Mouse (Mus musculus): ENCODE measurements around the gene Nlgn1. TPM values are rescaled to one million over a fixed set of nuclear protein-coding genes. Genes with fewer than 3 reads are reported as not detected.

Nlgn1 gene
- polyA plus RNA-seq, 1 experiment from 2014 or later: 1.9 TPM

DNA sequence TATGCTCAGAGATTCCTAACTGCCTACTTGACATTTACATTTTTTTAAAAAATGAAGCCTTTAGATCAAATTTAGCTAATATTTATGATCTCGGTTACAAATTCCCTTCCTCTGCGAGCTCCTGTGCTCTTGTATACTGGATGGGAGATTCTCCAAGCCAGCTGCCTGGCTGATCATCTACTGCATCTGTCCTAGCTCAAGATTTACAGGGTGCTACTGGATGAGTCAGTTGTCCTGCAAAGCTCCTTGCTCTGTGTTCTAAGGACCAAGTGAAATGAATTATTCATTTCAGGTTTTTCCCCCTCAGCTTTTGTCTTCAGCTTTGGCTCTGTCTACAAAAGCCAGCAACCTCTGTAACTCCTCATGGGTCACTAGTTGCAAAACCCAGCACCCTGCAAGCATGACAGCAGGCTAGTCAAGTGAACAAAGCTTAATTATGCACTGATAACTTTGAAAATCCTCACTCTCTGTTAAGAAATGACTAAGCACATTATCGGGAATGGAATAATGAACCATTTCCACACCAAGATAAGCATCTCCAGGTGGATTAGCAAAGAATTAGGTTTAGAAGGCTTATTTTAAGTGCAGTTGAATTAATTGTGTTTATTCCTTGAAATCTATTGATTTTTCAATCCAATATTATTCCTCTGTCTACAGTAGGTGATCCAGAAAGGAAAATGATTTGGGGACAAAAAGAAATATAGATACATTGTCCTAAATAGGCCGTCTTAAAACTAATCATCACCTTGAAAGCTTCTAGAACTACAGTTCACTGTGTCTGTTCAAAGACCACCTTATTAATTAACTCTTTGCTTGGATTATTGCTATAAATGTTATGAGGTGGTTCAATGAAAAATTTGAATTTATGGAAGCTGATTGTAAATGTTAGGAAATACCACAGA is 61.1 kb downstream of the Nlgn1 start:
- DNase-seq (ENCODE audit: low spot score): peak; percentile 35
- Histone ChIP-seq H3K27ac (replicated peaks) (no peak overlapping the region; the same call in 1 of the 2 replicates), H3K27me3 (ENCODE audit: low read depth, poor library complexity, severe bottlenecking) (peaks cover 45% of the 10 kb centered on the region), H3K4me3 (no peak overlapping the region), H3K36me3 (no peaks in the 10 kb centered on the region), H3K9me3 (replicated peaks) (no peaks in the 10 kb centered on the region), H3K4me1 (peaks cover 21% of the 10 kb centered on the region)
- 35% methylated on average over 4 of the region's 4 CpGs for WGBS

DNA sequence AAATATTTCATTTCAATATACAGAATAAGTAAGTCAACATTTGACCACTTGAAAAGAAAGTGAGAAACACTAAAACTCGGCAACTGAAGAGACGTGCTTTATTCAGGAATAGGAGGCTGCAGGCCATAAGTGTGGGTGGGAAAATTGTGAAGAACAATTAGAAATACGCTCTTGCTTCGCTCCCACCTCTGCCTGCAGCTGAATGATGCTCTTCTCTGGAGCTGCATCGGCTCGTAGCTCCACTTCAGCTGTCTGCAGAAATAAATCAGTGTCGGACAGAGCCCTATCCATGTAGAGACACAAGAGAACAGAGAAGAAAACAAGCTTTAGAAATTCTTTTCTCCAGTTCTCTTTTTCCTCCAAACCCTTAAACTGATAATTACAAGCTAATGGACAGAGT is 85.7 kb downstream of the Nlgn1 start:
- DNase-seq (ENCODE audit: low spot score): no peak
- Histone ChIP-seq H3K27ac (replicated peaks) (no peak overlapping the region), H3K4me1 (peaks cover 9% of the 10 kb centered on the region), H3K9me3 (replicated peaks) (no peaks in the 10 kb centered on the region), H3K36me3 (no peaks in the 10 kb centered on the region), H3K4me3 (no peak overlapping the region), H3K27me3 (ENCODE audit: low read depth, poor library complexity, severe bottlenecking) (peaks cover 10% of the 10 kb centered on the region)
- WGBS: 86% methylated on average over 7 of the region's 7 CpGs

DNA sequence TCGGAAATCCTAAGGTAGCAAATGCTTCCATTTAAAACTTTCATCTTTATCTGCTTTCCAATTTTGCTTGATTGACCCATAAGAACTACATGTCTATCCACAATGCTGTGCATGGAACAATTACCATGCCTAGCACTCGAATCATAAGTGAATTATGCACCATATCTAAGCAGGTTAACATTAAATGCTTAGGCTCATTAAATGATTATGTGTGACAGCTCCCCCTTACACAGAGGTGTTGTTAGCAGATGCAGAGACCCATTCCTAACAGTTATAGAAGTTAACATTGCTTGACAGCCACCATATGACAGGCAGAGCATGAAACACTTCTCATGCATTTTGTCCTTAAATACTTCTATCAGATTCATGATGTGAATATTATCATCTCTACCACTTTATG is 89.0 kb downstream of the Nlgn1 start:
- Histone ChIP-seq H3K27me3 (ENCODE audit: low read depth, poor library complexity, severe bottlenecking) (peaks cover 19% of the 10 kb centered on the region), H3K27ac (replicated peaks) (no peak overlapping the region), H3K4me1 (peaks cover 16% of the 10 kb centered on the region), H3K9me3 (replicated peaks) (no peaks in the 10 kb centered on the region), H3K4me3 (no peak overlapping the region), H3K36me3 (no peaks in the 10 kb centered on the region)
- DNase-seq (ENCODE audit: low spot score): no peak
- WGBS: 60% methylated on average over 2 of the region's 2 CpGs

DNA sequence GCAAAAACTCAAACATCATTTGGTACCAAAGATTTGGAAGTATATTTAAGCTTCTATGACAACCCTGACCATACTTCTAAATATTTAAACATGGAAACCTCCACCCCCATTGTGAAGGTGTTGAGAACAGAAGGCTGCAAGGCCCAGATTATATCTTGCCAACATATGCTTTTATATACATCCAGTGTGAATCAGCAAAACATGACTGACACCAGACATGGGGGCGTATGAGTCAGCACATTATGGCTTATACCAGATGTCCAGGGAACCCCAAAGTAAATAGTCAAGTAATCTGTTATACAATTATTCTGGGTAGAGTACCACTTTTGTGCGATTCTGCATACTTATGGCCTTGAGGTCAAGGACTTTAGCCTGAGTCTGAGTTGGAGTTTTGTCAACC is 102.3 kb downstream of the Nlgn1 start:
- Histone ChIP-seq H3K36me3 (no peaks in the 10 kb centered on the region), H3K27me3 (ENCODE audit: low read depth, poor library complexity, severe bottlenecking) (no peaks in the 10 kb centered on the region), H3K4me3 (no peak overlapping the region), H3K27ac (replicated peaks) (no peak overlapping the region), H3K4me1 (no peaks in the 10 kb centered on the region), H3K9me3 (replicated peaks) (no peaks in the 10 kb centered on the region)
- DNase-seq (ENCODE audit: low spot score): no peak
- WGBS: 84% methylated on average over 2 of the region's 2 CpGs

DNA sequence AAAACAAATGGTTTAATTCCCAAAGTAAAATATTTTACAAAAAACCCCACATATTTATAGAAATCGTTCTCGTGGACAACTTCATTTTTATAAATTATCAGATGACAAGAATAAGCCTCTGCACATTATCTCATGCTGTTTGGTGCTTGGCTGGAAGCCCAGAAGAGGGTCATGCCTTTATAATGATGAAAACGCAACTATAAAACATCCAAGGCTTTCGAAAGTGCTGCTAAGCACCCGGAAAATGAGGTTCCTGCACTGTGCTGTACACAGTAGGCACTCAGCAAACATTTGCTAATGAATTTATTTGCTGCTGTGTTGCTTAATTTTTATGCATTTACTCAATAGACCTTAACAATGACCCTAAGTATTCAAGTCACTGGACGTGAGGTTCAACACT is 103.4 kb downstream of the Nlgn1 start:
- Histone ChIP-seq H3K4me3 (no peak overlapping the region), H3K36me3 (no peaks in the 10 kb centered on the region), H3K4me1 (no peaks in the 10 kb centered on the region), H3K27me3 (ENCODE audit: low read depth, poor library complexity, severe bottlenecking) (no peaks in the 10 kb centered on the region), H3K9me3 (replicated peaks) (no peaks in the 10 kb centered on the region), H3K27ac (replicated peaks) (no peak overlapping the region)
- no peak for DNase-seq (ENCODE audit: low spot score)
- 88% methylated on average over 6 of the region's 6 CpGs for WGBS

DNA sequence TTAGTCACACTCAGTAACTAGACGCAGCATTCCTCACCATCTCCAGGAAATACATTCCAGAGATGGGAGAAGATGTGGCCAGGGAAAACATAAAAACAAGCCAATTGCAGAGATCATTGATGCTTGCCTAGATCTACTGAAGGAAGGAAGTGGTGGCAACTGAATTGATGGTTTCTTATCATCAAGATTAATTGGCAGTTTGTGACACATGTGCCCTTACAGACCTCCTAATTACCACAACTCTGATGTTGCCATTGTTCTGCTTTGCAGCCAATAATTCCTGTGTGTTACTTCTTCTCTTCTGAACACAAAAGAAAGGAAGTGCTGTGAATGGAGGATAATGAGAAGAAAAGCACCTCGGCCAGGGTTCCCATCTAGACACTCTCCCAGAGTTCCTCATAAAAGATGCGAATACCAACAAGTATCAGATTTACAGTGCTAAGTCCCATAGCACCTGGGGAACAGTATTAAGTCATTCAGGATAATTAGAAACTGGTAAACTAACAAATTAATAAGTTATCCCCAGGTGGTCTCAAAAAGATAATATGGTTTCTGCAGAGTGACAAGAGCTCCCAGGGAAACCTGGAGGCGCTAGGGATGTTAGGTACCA is 104.0 kb downstream of the Nlgn1 start:
- Histone ChIP-seq H3K27ac (replicated peaks) (no peak overlapping the region), H3K36me3 (no peaks in the 10 kb centered on the region), H3K4me1 (no peaks in the 10 kb centered on the region), H3K27me3 (ENCODE audit: low read depth, poor library complexity, severe bottlenecking) (no peaks in the 10 kb centered on the region), H3K4me3 (no peak overlapping the region), H3K9me3 (replicated peaks) (no peaks in the 10 kb centered on the region)
- no peak for DNase-seq (ENCODE audit: low spot score)
- WGBS: 71% methylated on average over 4 of the region's 4 CpGs

DNA sequence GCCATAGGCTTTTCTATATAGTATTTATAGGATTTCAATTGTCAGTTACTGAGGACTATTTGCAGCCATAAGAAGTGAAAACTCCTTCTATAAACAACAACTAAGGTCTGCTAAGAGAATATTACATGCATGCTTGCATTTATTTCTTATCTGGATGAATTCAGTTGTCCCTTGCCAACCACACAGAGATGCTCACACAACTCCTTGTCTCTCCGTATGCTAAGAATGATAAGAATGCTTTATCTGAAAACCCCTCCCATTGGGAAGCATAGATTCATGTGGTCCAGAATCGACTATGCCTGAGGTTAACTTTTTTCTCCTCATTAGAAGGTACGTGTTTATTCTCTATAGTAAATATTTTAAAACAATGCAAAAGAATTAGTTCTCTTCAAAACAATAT is 108.8 kb downstream of the Nlgn1 start:
- 84% methylated on average over 3 of the region's 3 CpGs for WGBS
- no peaks in the 10 kb centered on the region for H3K9me3 ChIP-seq (replicated peaks)
- H3K36me3 ChIP-seq: no peaks in the 10 kb centered on the region
- no peak for DNase-seq (ENCODE audit: low spot score)
- H3K4me3 ChIP-seq: no peak overlapping the region
- H3K4me1 ChIP-seq: no peaks in the 10 kb centered on the region
- H3K27ac ChIP-seq (replicated peaks): no peak overlapping the region
- no peaks in the 10 kb centered on the region for H3K27me3 ChIP-seq (ENCODE audit: low read depth, poor library complexity, severe bottlenecking)

DNA sequence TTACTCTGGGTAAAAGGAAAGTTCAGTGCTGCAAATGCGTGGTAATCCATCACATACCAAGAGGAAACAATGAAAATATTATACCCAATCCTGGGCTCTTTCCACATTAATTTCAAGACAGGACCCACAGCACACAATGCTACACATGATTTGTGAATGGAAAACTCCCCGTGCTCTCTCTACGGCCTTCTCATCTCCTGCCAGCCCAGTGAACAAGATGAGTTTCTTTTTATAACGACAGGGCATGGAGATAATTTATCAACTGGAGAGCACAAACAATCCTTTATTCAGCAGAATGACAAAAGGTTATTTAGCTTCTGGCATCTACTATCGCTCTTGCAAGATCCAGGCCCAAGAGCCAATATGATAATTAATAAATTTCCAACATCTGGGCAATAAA is 116.0 kb downstream of the Nlgn1 start:
- no peaks in the 10 kb centered on the region for H3K36me3 ChIP-seq
- no peaks in the 10 kb centered on the region for H3K4me1 ChIP-seq
- H3K4me3 ChIP-seq: no peak overlapping the region
- DNase-seq (ENCODE audit: low spot score): no peak
- H3K27ac ChIP-seq (replicated peaks): no peak overlapping the region
- no peaks in the 10 kb centered on the region for H3K27me3 ChIP-seq (ENCODE audit: low read depth, poor library complexity, severe bottlenecking)
- H3K9me3 ChIP-seq (replicated peaks): no peaks in the 10 kb centered on the region
- WGBS: 88% methylated on average over 5 of the region's 5 CpGs

DNA sequence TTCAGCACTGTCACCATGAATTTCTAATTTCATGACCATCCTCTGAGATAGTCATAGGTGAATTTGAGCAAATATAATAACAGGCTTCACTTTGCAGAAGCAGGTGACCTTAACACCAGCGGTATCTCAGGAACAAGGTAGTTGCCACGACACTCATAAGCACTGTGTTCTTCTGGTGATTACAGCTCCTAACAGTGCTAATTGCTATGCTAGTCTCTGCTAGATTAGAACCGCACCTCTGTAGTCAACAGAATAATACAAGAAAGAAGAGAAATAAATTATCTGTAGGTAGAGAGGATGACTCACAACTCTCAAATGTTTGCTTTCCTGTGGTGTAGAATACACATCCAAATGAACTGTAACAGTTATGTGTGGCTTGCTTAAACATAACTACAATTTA is 129.6 kb downstream of the Nlgn1 start:
- Histone ChIP-seq H3K27me3 (ENCODE audit: low read depth, poor library complexity, severe bottlenecking) (no peaks in the 10 kb centered on the region), H3K9me3 (replicated peaks) (no peaks in the 10 kb centered on the region), H3K36me3 (no peaks in the 10 kb centered on the region), H3K4me3 (no peak overlapping the region), H3K27ac (replicated peaks) (no peak overlapping the region), H3K4me1 (no peaks in the 10 kb centered on the region)
- 90% methylated on average over 3 of the region's 3 CpGs for WGBS
- no peak for DNase-seq (ENCODE audit: low spot score)

DNA sequence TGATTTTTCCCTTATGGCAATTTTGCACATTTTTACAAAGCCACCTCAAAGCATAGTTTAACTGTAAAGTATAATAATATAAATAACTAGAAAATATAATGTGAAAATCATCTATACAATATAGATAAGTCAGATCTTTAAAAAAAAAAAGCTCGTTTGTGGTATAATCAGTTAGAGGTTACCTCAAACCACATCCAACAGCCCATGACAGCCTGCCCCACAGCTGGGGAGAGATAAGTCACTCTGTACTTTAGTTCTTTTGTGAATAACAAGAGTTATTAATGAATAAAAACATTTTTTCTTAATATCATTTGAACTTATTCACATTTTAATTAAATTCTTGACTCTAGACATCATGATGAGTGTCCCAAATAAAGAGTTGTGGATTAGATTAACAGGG is 130.8 kb downstream of the Nlgn1 start:
- DNase-seq (ENCODE audit: low spot score): no peak
- Histone ChIP-seq H3K9me3 (replicated peaks) (no peaks in the 10 kb centered on the region), H3K27me3 (ENCODE audit: low read depth, poor library complexity, severe bottlenecking) (no peaks in the 10 kb centered on the region), H3K4me3 (no peak overlapping the region), H3K36me3 (no peaks in the 10 kb centered on the region), H3K4me1 (no peaks in the 10 kb centered on the region), H3K27ac (replicated peaks) (no peak overlapping the region)
- WGBS: 78% methylated on average over 1 of the region's 1 CpGs

DNA sequence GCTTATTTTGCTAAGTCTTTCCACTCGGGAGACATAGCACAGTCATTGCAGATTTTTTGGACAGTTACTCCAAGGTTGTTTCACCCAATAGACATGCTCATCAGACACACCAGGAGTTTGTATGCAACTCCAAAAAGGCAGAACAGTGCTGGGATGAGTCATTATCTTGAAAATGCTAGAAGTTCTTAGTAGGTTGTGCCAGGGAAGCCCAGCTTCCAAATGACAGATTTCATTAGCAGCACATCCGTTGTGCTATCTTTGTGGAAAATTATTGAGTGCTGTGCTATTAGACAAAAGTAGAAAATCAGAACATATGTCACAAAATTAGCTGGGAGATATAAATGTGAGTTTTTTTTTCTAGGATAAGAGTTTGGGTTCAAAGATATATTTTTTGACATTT is 137.3 kb downstream of the Nlgn1 start:
- Histone ChIP-seq H3K4me3 (no peak overlapping the region), H3K4me1 (no peaks in the 10 kb centered on the region), H3K9me3 (replicated peaks) (no peaks in the 10 kb centered on the region), H3K27me3 (ENCODE audit: low read depth, poor library complexity, severe bottlenecking) (no peaks in the 10 kb centered on the region), H3K27ac (replicated peaks) (no peak overlapping the region), H3K36me3 (no peaks in the 10 kb centered on the region)
- no peak for DNase-seq (ENCODE audit: low spot score)
- WGBS: 84% methylated on average over 2 of the region's 2 CpGs

DNA sequence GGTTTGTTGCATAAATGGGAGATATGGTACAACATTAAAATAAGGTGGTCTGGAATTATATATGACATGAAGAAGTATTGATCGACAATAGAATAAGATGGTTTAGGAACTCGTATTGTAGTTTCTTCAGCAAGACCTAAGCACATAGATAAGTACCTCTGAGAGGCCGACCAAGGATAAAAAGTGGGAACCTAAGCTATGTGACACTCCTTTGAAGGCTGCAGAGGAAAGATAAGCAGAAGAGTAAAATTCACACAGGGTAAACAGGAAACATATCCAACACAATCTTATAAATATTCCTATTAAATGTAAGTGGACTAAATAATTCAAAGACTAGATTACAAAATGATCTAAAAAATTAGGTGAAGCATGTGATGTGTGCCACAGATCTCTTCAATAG is 151.2 kb downstream of the Nlgn1 start:
- Histone ChIP-seq H3K4me3 (no peak overlapping the region), H3K27me3 (ENCODE audit: low read depth, poor library complexity, severe bottlenecking) (no peaks in the 10 kb centered on the region), H3K36me3 (no peaks in the 10 kb centered on the region), H3K9me3 (replicated peaks) (no peaks in the 10 kb centered on the region), H3K4me1 (no peaks in the 10 kb centered on the region), H3K27ac (replicated peaks) (no peak overlapping the region)
- WGBS: 97% methylated on average over 3 of the region's 3 CpGs
- DNase-seq (ENCODE audit: low spot score): no peak

DNA sequence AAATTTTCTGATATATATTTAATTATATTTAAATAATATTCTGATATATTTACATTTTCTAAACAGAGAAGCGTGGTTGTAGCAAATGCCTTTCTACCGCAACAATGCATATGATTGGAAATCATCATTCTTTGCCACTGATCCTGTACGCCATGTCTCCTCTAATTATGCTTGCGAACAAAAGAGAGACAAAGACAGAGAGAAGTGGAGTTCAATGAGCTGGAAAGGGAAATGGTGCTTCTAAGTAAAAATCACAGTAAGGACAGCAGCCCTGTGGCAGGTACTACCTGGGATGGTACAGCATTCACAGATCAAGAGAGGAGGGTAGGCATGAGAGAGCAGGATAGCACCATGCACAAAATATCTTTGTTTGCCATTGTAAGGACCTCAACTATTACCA is 156.9 kb downstream of the Nlgn1 start:
- no peaks in the 10 kb centered on the region for H3K4me1 ChIP-seq
- WGBS: 88% methylated on average over 4 of the region's 4 CpGs
- no peak overlapping the region for H3K4me3 ChIP-seq
- no peak for DNase-seq (ENCODE audit: low spot score)
- no peaks in the 10 kb centered on the region for H3K36me3 ChIP-seq
- H3K27me3 ChIP-seq (ENCODE audit: low read depth, poor library complexity, severe bottlenecking): no peaks in the 10 kb centered on the region
- no peak overlapping the region for H3K27ac ChIP-seq (replicated peaks)
- H3K9me3 ChIP-seq (replicated peaks): no peaks in the 10 kb centered on the region
